Mouse (Mus musculus): ENCODE measurements at regions not wholly inside any gene's neighbourhood (a gene's known extent, or its start where the extent isn't known, plus 50 kb on each side); places are given as distances from the start of the nearest gene placed in this dataset.

DNA sequence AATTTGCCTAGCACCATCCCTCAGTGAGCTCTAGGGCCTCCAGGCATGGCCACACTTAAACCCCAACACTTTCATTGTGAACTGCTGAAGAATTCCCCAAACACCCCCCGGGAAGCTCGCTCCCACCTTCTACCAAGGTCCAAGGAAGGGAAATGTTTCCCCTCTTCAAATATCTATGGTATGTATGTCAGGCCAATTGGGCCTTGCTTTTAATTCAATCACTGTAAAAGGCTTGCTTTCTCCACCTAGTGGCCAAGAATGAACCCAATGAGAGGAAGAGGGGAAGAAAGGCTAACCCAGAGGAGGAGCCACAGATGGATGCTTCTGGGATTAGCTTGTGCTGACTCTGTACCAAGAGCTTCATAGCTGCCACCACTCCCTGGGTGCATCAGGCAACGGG lies 336.3 kb upstream of the Tgfbr2 start:
- in situ Hi-C loops (cut with MboI; ENCODE audit: low sequenced_read_pairs) = no loop called here

DNA sequence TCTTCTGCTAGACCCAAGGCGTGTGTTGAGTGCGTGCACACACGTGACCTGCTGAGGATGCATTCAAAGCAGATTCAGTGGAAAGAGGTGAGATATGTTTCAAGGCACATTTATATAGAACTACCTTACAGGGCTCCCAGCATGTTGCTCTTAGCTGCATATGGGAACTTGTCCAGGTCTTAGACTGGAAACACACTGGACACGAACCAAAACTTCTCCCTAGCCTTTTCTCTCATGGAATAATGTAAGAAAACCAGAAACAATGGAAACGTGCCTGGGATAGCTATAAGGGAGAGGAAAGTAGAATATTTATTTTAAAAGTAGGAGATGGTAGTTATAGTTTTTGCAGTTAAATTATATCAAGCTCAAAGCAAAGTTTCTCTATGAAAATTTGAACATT lies 332.6 kb upstream of the Tgfbr2 start:
- in situ Hi-C loops (cut with MboI; ENCODE audit: low sequenced_read_pairs) = no loop called here

DNA sequence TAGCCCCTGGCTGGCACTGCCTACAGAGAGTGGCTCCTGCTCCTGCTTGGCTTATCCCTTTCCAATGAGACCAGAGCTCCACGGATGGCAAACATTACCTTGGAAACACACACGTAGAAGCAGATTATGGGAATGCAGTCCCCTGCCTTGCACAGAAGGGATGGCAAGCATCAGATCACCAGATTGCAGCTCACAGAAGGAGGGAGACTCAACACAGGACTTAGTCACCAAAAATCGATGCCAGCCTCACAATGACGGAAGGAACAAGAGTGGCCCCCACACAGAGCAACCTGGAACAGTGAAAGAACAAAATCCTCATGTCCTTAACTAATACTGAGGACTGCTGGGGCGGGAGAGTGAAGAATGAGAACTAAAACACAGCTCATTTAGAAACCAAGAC lies 327.7 kb upstream of the Tgfbr2 start:
- in situ Hi-C loops (cut with MboI; ENCODE audit: low sequenced_read_pairs) = no loop called here

DNA sequence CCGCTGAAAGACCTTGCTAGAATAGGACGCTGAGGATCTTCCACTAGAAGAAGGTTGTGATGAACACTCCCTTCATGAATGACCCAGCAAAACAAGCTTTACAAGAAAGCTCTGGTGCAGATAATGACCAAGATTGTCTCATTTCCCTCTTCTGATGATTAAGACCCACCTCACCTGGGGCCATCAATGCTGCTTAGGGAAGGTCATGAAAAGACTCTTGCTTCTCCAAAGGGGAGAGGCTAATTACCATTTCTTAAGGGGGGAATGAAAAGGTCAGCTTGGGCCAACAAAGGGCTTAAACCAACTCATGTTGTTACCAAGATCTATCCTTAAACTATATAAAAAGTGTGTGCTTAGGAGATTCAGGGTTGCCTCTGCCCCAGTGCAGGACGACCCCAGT lies 325.8 kb upstream of the Tgfbr2 start:
- in situ Hi-C loops (cut with MboI; ENCODE audit: low sequenced_read_pairs) = no loop called here

DNA sequence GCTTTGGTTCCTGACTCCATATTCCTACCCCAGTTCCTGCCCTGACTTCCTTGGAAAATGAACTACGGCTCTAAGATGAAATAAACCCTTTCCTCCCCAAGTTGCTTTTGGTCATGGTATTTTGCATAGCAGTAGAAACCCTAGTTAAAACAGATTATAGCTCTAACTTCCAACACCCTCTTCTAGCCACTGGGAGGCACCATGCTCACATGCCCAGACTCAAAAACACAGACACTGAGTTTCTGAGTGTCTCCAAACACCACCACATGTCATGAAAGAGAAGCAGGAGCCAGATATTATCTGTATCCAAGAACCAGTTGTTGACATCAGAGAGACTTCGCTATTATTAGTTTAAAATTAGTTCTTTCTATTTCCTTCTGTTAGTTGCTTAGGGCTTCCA lies 316.1 kb upstream of the Tgfbr2 start:
- in situ Hi-C loops (cut with MboI; ENCODE audit: low sequenced_read_pairs) = no loop called here

DNA sequence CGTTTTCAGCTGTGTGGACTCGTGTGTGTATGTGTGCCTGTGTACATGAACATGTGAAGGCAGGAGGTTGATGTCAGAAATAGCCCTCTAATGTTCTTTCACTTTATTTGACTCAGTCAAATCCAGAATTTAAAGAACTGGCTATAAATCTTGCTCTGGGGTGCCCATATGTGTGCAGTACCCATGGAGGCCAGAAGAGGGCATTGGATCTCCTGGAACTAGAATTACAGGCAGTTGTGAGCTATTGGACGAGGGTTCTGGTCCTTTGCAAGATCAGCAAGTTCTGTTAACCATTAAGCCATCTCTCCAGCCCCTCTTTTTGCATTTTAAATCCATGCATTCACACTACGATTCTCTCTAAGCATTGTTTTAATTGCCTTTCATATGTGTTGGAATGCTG lies 314.6 kb upstream of the Tgfbr2 start:
- in situ Hi-C loops (cut with MboI; ENCODE audit: low sequenced_read_pairs) = no loop called here

DNA sequence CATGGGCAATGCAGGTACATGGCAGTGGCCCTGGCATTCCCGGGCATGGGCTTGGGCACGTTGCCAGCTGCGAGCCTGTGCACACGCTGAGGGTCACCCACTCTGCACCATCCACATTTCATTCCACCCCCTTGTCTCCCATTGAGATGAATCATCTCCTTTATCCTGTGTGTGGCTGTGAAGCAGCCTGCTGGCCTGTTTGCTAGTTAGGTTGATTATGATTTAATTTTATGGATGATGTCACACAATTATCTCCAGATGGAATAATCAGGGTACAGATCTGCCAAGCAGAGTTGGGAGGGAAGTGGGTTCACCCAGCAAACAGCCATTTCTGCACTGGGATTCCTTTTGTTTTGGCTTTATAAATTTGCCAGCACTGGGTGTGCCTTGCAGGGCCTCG lies 314.1 kb upstream of the Tgfbr2 start:
- in situ Hi-C loops (cut with MboI; ENCODE audit: low sequenced_read_pairs) = no loop called here

DNA sequence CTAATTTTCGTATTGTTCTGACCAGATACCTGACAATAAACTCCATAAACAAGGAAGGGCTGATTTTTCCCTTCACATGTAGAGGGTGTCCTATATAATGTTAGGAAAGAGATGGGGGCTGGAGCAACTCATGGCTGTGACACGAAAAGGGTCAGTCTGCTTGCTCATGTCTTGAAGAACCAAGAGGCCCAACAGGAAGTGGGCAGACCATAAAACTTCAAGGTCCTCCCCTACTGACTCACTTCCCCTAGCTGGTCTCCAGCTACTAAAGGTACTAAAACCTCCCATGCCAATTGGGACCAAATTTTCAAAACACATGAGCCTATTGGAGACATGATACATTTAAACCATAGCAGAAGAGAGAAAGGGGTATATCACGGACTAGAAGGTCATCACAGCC lies 302.1 kb upstream of the Tgfbr2 start:
- in situ Hi-C loops (cut with MboI; ENCODE audit: low sequenced_read_pairs) = no loop called here

DNA sequence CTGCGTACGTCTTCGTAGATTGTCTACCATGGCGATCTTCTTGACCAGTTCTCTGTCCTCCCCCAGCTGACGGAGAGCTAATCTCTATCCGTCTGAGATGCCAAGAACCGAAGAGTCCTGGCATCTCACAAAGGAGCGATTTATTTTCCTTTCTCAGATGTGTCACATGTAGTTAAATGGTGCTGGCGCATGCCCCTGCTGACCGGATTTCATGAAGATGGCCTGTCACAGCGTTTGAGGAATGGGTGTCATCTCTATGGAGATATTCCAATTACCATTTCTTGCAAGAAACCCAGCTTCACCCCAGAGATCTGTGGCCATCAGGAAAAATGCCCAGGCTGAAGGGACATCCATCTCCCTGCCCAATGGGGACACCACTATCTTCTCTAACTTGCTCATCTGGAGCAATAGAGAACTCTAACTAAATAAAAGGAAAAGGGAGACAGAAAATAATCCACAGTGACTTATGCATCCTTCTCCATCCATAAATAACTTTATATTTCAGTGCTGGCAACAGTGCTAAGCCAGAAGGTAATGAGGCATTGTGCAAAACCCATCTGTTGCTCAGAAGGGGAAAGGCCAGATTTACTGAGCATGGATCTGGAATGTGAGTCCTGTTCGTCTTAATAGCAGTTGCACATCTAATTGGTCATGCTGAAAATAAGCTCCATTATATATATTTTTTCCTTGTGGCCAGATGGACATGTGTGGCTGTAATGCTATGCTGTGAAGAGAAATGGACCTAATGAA lies 300.2 kb upstream of the Tgfbr2 start:
- in situ Hi-C loops (cut with MboI; ENCODE audit: low sequenced_read_pairs) = no loop called here

DNA sequence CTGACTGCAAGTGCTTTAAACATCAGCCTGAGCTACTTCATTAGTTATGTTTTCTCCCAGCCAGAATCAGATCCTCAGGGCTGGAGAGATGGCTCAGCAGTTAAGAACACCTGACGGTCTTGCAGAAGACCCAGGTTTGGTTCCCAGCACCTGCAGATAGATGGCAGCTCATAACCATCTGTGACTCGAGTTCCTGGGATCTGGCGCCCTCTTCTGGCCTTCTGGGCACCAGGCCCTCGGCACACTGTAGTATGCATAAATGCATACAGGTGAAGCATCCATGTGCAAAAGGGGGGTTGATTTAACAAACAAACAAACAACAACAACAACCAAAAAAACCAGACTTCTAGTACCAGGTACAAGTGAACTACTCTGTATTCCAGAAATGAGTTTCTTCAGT lies 297.7 kb upstream of the Tgfbr2 start:
- in situ Hi-C loops (cut with MboI; ENCODE audit: low sequenced_read_pairs) = no loop called here

DNA sequence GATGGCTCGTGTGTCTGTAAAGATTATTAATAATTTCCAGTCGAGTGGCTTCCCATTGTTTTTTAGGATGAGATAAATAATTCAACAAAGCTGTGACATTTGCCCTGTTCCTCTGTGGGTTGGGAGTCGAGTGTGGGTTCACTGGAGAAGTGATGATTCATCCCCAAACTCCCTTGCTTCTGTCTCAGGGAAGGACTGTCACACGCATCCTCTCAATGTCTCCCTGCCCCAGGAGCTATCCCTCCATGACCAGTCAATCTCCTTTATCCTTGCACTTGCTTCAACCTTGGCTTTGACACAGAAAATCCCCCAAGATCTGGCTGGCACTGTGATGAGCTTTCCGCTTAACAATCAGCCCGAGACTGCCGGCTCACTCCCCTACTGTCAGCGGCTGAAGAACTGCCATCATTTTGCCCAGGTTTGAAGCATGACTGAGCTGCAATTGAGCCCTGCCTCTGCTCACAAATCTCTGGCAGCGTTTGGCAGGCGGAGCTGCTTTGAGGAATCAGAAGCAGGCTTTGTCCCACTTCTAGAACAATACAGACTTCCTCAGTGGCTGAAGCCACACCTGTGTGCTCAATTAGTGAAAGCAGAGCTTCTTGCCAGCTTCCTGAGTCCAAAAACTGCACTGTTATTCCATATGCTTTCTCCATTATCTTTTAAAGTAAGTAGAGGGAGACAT lies 293.6 kb upstream of the Tgfbr2 start:
- in situ Hi-C loops (cut with MboI; ENCODE audit: low sequenced_read_pairs) = no loop called here

DNA sequence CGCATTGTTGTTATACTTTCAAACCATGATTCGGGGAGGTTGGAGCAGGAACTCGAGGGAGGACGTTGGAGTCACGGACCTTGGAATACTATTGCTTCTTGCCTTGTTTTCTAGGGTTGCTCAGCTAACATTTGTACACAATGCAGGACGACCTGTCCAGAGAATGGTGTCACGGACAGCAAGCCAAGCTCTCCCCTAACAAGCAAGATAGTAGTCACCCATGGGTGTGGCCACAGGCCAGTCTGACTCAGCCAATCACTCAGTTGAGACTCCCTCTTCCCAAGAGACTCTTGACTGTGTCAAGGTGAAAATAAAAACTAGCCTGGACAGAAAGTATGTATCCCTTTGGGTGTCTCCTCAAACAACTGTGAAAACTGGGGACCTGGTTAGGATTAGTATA lies 291.2 kb upstream of the Tgfbr2 start:
- in situ Hi-C loops (cut with MboI; ENCODE audit: low sequenced_read_pairs) = no loop called here

DNA sequence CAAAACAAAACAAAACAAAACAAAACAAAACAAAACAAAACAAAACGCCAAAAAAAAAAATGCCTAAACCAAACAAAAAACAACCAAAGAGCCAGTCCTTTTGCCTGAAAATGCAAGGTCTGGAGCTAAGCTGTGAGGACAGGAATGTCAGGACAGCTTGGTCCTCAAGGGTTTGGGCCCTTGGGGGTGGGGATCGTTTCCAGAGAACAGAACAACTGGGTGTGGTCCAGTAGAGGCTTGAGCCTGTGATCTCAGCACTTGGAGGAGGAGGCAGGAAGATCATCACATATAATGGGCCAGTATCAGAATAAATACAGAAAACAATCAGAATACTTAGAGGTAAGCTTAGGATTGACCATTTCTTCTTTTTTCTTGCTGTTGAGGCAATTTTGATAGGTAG lies 289.5 kb upstream of the Tgfbr2 start:
- in situ Hi-C loops (cut with MboI; ENCODE audit: low sequenced_read_pairs) = no loop called here

DNA sequence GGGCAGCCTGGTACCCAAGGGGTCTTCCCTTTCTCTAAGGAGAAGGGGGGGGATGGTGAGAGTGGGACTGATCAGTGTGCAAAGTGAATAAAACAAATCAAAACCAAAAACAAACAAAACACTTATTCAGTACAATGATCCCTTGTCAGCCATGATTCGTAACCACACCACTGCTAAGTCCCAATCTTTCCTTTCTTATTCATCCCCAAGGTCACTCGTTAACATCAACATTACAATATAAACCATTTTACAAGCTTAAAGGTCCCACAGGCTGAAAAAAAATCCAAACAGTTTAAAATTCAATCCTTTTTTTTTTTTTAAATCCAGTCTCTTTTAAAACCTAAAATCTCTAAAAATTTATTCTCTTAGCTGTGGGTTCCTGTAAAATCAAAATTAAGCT lies 287.1 kb upstream of the Tgfbr2 start:
- in situ Hi-C loops (cut with MboI; ENCODE audit: low sequenced_read_pairs) = no loop called here

DNA sequence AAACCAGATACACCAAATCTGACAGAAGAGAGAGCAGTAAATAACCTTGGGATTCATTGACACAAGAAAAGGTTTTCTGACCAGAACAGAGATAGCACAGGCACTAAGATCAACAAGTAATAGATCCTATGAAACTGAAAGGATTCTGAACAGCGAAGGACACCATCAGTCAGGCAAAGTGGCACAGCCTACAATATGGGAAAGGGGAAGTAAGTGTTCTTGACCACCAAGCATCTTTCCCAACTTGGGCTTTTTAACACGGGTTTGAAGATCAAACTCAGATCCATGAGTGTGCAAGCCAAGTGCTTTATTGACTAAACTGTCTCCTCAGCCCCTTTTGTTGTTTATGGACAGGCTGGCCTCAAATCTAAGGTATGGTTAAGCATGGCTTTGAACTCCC lies 284.9 kb upstream of the Tgfbr2 start:
- in situ Hi-C loops (cut with MboI; ENCODE audit: low sequenced_read_pairs) = no loop called here

DNA sequence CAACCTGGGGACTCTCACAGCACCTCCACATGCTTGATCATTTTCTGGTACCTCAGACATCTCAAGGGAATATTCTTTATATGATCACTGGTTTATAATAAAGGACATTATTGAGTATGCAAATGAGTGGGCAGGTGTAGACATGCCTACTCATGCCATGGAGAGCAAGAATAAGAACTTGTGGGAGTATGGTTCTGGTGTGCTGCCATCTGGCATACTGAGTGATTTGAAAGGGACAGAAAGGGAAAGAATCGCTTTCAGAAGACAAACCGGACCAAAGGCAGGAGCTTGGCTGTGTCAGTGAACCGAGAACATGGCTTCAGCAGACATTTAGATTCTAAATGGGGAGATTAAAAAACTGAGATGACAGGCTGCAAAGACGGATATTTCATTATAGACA lies 276.9 kb upstream of the Tgfbr2 start:
- in situ Hi-C loops (cut with MboI; ENCODE audit: low sequenced_read_pairs) = no loop called here

DNA sequence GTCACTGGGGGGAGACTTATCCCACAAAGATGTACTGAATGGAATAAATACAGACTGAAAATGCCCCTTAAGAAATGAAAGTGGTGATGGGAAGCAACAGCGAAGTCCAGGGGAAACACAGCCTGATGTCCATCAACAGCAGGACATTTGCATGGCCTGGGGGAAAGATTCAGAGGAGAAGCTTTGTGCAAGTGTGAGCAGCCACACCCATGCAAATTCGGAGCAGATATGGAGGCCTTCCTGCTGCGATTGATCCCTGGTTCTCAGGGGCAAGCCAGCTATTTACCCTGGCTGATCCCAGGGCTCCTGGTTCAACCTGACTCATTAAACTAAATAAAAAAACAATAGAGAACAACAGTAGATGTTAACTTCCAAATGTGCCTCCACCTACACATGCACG lies 275.7 kb upstream of the Tgfbr2 start:
- in situ Hi-C loops (cut with MboI; ENCODE audit: low sequenced_read_pairs) = no loop called here

DNA sequence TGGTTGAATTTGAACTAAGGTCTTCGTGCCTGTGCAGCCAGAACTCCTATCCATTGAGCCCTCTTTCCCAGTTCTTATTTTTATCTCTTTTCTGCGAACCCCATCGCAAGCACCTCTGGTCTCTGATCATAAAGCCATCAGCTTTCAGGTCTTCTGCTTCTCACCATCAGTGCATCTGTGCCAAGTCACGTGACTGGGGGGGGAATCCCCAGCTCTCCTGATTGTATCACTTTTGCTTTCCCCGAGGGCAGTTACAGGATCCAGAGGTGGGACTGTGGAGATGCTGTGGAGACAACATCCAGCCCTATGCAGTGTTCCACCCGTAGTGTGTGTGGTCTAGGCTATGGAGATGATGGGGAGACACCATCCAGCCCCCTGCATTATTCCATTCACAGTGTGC lies 272.6 kb upstream of the Tgfbr2 start:
- in situ Hi-C loops (cut with MboI; ENCODE audit: low sequenced_read_pairs) = no loop called here

DNA sequence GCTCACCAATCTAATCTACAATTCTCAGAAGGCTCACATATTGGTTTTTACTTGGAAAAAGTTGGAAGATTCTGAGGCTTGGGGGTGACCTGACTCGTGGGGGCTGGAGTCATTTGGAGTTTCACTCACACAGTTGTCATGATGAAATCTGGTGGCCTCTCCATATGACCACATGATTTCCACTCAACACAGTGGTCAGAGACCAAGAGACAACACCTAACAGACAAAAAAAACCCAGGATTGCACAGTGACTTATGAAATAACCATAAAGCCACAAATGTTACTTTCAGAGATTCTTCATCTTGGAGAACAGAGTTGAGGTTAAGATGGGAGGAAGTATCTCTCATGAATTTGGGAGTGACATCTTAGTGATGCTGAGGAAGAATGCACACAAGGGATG lies 263.4 kb upstream of the Tgfbr2 start:
- in situ Hi-C loops (cut with MboI; ENCODE audit: low sequenced_read_pairs) = no loop called here

DNA sequence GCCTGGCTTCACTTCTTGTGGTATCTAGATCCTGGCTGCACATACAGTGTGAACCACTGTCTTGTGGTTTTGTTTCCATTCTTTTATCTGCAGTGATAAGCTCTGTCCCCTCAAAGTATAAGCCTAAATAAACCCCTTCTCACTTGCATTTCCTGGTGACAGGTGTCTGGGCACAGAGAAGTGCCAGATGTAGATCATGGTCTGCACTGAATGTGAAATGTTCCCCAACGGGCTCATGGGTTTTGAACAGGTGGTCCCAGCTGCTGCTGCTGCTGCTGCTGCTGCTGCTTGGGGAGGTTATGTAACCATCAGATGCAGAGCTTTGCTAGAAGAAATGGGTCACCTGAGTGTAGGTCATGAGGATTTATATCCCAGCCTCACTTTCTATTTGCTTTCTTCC lies 259.3 kb upstream of the Tgfbr2 start:
- in situ Hi-C loops (cut with MboI; ENCODE audit: low sequenced_read_pairs) = no loop called here

DNA sequence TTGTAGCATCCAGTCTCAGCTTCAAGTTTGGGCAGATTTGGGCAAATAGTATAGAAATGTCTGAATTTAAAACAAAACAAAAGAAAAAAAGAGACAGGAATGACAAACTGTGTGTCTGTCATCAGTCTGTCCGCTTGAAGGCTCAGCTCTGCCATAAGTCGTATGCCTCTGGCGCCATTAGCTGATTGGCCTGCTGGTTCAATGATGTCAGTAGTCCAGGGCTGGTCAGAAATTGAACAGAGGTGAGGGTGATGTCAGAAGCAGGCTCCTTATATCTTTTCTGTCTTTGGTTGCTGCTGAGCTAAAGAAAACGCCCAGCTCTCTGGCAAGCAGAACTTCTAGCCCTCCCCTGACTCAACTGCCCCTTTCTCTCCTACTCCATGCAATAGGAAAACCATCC lies 253.9 kb upstream of the Tgfbr2 start:
- in situ Hi-C loops (cut with MboI; ENCODE audit: low sequenced_read_pairs) = no loop called here

DNA sequence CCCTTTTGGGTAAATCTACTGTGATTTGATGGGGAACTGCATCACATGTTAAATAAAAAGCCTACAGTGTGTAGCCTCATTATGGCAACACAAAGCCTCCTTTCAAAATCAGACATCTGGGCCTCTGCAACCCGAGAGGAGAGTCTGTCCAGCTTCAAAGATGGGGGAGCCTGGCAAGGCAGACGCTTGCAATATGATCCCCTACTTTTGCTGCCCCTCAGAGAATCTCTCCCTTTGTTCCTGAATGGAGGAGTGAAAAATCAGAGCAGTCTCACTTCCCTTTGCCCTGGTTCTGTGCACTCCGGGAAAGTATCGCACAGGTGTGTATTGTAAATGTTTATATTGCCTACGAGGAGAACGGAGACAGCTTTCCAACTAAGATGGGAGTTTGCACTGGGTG lies 253.3 kb upstream of the Tgfbr2 start:
- in situ Hi-C loops (cut with MboI; ENCODE audit: low sequenced_read_pairs) = no loop called here

DNA sequence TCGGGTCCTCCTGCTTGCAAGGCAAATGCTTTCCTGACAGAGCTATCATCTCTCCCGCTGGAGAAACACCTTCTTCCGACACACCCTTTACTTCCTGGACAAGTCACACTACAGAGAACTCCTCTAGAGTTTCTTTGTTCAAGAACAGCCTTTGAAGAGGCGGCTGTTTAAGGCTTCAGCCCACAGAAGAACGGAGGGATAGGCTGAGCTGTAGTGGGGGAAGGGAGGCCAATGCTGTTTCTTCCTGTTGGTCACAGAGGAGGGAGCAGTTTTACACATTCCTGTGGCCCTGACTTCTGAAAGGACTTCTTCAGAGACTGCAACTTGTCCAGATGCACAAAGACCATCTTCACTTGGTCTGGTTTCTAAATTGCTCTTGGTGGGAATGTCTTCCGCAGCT lies 252.1 kb upstream of the Tgfbr2 start:
- in situ Hi-C loops (cut with MboI; ENCODE audit: low sequenced_read_pairs) = no loop called here
